Mouse (Mus musculus) forebrain, embryonic 11.5 days (tissue): ENCODE data around the gene Mecr. TPM values are rescaled to one million over a fixed set of nuclear protein-coding genes. Genes with fewer than 3 reads are reported as not detected.

Experiments used
- ATAC-seq: fragments of 200-750 bp; cut with Nextera tagmentation; replicated peaks from 2 replicates; pipeline ENCODE4 v1.8.0; 2017; ENCODE audit warnings: moderate TSS enrichment; ENCODE audit not compliant: low FRiP score
- DNase-seq: peaks from one replicate; pipeline ENCODE4 v3.0.0-alpha.2; 2017; ENCODE audit warnings: low spot score
- H3K27ac ChIP-seq: fragments of 300-500 bp; sonication (generic); 2 replicates; pipeline ENCODE4 v1.5.1; 2014; ENCODE audit warnings: low read depth, low read length
- H3K27me3 ChIP-seq: fragments of 300-500 bp; sonication (generic); 2 replicates; pipeline ENCODE4 v1.6.1; 2014; ENCODE audit warnings: mild to moderate bottlenecking, low read length, mixed read lengths; ENCODE audit not compliant: control insufficient read depth, insufficient read depth
- H3K36me3 ChIP-seq: fragments of 300-500 bp; sonication (generic); 2 replicates; pipeline ENCODE4 v1.6.1; 2014; ENCODE audit warnings: mild to moderate bottlenecking, low read length, moderate library complexity, mixed read lengths; ENCODE audit not compliant: control insufficient read depth, insufficient read depth
- H3K4me1 ChIP-seq: fragments of 300-500 bp; sonication (generic); replicated peaks from 2 replicates; pipeline ENCODE4 v1.6.1; 2014; ENCODE audit warnings: low read length, mixed read lengths; ENCODE audit not compliant: control insufficient read depth, insufficient read depth
- H3K4me2 ChIP-seq: fragments of 300-500 bp; sonication (generic); 2 replicates; pipeline ENCODE4 v1.6.1; 2014; ENCODE audit warnings: low read depth, mild to moderate bottlenecking, low read length, moderate library complexity, mixed read lengths; ENCODE audit not compliant: severe bottlenecking
- H3K4me3 ChIP-seq: fragments of 300-500 bp; sonication (generic); 2 replicates; pipeline ENCODE4 v1.5.1; 2014; ENCODE audit warnings: low read depth, low read length
- H3K9ac ChIP-seq: fragments of 300-500 bp; sonication (generic); 2 replicates; pipeline ENCODE4 v1.6.1; 2014; ENCODE audit warnings: low read length
- H3K9me3 ChIP-seq: fragments of 300-500 bp; sonication (generic); 2 replicates; pipeline ENCODE4 v1.6.1; 2016; ENCODE audit warnings: low read length, mixed read lengths; ENCODE audit not compliant: control insufficient read depth
- WGBS: fragments of 180-500 bp; shearing (Covaris S2); extraction: QIAGEN DNeasy Blood & Tissue Kit; methylation state at CpG from one replicate; pipeline ENCODE4 v1.1.7; 2014; 5-methylcytosine and 5-hydroxymethylcytosine counted together
- polyA plus RNA-seq: library from polyadenylated mRNA; unstranded; fragments of >200 nt; fragmentation: Nextera tagmentation; extraction: Ambion mirVana; gene quantifications from 2 replicates; pipeline ENCODE4 v1.2.1, GENCODE M21; 2014

The Mecr gene
- polyA plus RNA-seq, 1 experiment from 2014 or later: 50.1 TPM

DNA sequence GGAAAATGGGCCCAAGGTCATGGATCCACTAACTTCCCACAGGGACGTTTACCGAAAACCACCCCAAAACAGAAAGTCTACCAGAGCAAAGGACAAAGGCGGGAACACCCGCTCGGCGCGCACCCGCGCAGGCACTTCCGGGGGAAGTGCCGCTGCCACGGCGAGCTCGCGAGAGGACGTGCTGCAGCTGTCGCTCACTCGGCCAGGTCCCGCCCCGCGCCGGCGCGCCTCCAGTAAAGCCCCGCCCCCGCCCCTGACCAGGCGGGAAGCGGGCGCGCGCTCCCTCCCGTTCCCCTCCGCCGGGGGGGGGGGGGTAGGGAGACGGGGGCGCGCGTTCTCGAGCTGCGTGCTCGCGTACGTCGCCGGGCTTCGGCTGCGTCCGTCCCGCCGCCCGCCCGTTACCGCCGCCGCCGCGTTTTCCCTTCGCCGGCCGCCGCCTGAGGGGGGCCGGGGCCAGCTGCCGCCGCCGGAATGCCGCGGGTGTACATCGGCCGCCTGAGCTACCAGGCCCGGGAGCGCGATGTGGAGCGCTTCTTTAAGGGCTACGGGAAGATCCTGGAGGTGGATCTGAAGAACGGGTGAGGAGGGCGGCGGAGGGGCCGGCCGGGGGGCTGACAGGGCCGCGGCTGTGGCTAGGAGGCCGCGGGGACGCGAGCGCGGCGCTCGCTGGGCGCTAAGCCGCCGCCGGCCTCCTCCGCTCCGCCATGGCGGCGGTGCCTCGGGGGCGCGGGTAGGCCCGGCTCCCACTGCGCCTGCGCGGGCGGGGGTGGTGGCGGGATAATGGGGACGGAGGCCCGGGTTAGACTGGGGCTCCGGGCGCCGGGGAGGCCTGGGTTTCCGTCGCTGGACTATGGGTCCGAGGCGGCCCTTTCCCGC is 30.3 kb downstream of the Mecr start, which contains the start of gene Srsf4:
Gene Srsf4, plus strand, starts transcription at position 325 of the 876 bp plus-strand sequence.
- Histone ChIP-seq H3K36me3 (no peaks in the 10 kb centered on the region), H3K9ac (peak within 1 kb of the TSS; percentile 100), H3K9me3 (no peaks in the 10 kb centered on the region), H3K4me2 (peak within 1 kb of the TSS; percentile 93), H3K4me1 (peaks cover 6% of the 10 kb centered on the region; the same call in 1 of the 2 replicates), H3K4me3 (peak within 1 kb of the TSS; percentile 95), H3K27me3 (no peaks in the 10 kb centered on the region), H3K27ac (peak within 1 kb of the TSS; percentile 100)
- WGBS: under 1% methylated on average over 97 of the region's 116 CpGs
- ATAC-seq (peak; percentile 93), DNase-seq (peak; percentile 100)

DNA sequence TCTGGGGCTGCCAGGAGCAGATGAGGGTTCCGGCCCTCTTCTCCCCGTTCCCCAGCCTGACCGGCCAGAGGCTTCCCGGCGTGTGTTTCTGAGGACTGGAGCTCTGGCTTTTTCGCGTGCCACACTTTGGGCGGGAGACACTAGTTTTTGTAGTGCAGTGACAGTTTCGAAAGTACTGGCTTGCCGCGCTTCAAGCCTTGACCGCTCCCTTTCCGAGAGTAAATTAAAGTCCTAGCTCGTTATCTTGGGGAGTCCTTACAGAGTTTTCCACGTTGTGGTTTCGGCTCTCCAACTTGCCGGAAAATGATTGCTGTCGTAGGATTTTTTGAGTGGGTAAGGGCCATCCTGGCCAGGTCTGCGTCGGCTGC is 30.9 kb downstream of the Mecr start:
- WGBS: under 1% methylated on average over 20 of the region's 20 CpGs
- peak overlapping the region; percentile 95 for H3K4me3 ChIP-seq
- no peak for ATAC-seq

DNA sequence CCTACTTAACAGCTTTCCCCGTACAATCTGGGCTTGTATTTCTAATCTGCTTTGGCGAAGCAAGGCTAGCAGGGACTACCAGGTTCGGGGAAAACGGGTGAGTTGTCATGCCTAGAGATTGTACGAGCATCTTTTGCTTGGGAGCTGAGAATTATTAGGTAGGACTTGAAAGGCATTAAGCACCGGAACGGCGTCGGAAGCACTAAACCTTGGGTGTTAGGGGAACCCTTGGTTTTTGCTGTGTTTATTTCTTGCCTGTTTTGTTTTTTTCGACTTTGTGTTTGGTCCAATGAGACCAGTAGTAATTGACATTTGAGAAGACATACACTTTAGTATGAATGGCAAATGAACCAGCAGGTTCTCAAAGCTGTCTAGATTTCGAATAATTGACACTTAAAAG is 31.3 kb downstream of the Mecr start:
- ATAC-seq: no peak
- Histone ChIP-seq H3K4me3 (peak overlapping the region; percentile 95), H3K4me1 (peaks cover 6% of the 10 kb centered on the region; the same call in 1 of the 2 replicates)

More for the DNA sequence above, 30.9 kb downstream of the Mecr start:
- H3K9me3 ChIP-seq: no peaks in the 10 kb centered on the region
- no peak for DNase-seq
- peak overlapping the region; percentile 93 for H3K4me2 ChIP-seq
- no peaks in the 10 kb centered on the region for H3K36me3 ChIP-seq
- peak overlapping the region; percentile 100 for H3K27ac ChIP-seq
- H3K9ac ChIP-seq: peak overlapping the region; percentile 100
- H3K4me1 ChIP-seq: peaks cover 6% of the 10 kb centered on the region; the same call in 1 of the 2 replicates
- no peaks in the 10 kb centered on the region for H3K27me3 ChIP-seq

DNA sequence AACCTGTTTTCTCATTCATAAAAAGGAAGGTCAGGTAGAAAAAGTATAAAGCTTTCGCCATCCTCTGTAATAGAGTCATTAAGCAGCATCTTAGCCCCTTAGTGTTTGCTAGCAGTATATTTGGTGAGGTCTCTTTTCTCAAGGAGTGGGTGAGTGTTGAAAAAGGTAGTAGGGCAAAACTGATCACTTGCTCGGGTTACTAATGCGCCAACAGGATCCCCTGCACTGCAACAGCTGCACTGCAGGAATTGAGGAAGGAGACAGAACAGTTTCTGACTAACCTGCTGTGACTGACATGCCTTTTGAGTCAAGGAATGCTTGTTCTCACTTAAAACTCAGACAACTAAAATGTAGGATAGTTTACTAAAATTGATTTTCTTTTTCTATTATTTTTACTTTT is 32.0 kb downstream of the Mecr start:
- peak overlapping the region; percentile 93 for H3K4me2 ChIP-seq
- no peaks in the 10 kb centered on the region for H3K9me3 ChIP-seq
- H3K4me1 ChIP-seq: peaks cover 6% of the 10 kb centered on the region; the same call in 1 of the 2 replicates
- no peaks in the 10 kb centered on the region for H3K36me3 ChIP-seq
- 50% methylated on average over 3 of the region's 3 CpGs for WGBS
- no peak for ATAC-seq
- peak overlapping the region; percentile 100 for H3K9ac ChIP-seq
- no peak overlapping the region for H3K27ac ChIP-seq
- H3K27me3 ChIP-seq: no peaks in the 10 kb centered on the region
- peak overlapping the region; percentile 95 for H3K4me3 ChIP-seq
- DNase-seq: no peak

More for the DNA sequence above, 31.3 kb downstream of the Mecr start:
- Histone ChIP-seq H3K9me3 (no peaks in the 10 kb centered on the region), H3K9ac (peak overlapping the region; percentile 100), H3K4me2 (peak overlapping the region; percentile 93), H3K27ac (peak overlapping the region; percentile 100), H3K27me3 (no peaks in the 10 kb centered on the region), H3K36me3 (no peaks in the 10 kb centered on the region)
- 6% methylated on average over 11 of the region's 11 CpGs for WGBS
- DNase-seq: no peak

DNA sequence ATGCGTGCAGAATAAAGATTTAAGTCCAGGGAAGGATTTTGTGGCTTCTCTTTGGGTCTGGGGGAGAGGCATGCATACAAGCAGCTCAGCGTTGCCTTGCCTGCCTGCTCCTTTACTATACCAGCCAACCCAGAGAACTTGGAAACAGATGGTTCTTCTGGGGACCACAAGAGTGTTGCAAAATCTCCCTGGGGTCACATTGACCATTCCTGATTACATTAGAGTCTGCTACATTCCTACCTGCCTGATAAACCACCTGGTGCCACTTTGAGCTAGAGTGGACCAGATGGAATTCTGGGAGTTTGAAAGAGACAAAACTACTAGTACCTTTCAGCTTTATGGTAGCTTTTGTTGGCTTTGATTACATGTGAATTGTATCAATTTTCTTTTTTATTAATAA is 33.6 kb downstream of the Mecr start:
- Histone ChIP-seq H3K4me3 (no peak overlapping the region), H3K27ac (peak overlapping the region; percentile 2; the same call in 1 of the 2 replicates), H3K36me3 (no peaks in the 10 kb centered on the region), H3K4me1 (peaks cover 6% of the 10 kb centered on the region; the same call in 1 of the 2 replicates), H3K4me2 (peak overlapping the region; percentile 21; the same call in 1 of the 2 replicates), H3K9ac (peak overlapping the region; percentile 23; the same call in 1 of the 2 replicates), H3K9me3 (no peaks in the 10 kb centered on the region), H3K27me3 (no peaks in the 10 kb centered on the region)
- no peak for ATAC-seq
- WGBS: 78% methylated on average over 2 of the region's 2 CpGs
- DNase-seq: no peak

DNA sequence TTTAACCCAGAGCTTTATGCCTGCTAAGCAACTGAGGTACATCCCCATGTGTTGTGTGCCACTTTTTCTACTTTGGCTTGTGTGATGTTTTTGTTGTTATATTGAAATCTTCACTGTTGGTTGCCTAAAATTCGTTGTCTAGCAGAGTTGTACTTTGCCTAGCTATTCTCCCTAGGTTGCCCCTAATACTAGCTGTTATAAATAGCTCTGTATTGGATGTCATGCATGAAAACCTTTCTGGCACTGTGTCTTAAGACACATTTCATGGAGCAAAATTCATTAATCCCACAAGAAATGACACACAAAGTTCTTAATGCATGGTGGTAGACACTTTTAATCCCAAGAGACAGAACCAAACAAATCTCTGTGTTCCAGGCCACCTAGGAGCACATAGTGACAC is 36.4 kb downstream of the Mecr start:
- H3K27me3 ChIP-seq: no peaks in the 10 kb centered on the region
- DNase-seq (no peak), ATAC-seq (no peak)
- H3K9me3 ChIP-seq: no peaks in the 10 kb centered on the region
- H3K4me2 ChIP-seq: no peak overlapping the region
- H3K4me1 ChIP-seq: peaks cover 6% of the 10 kb centered on the region; the same call in 1 of the 2 replicates
- no peaks in the 10 kb centered on the region; the same call in 1 of the 2 replicates for H3K36me3 ChIP-seq
- H3K9ac ChIP-seq: no peak overlapping the region
- H3K4me3 ChIP-seq: no peak overlapping the region
- H3K27ac ChIP-seq: no peak overlapping the region
- WGBS: 91% methylated on average over 1 of the region's 1 CpGs

DNA sequence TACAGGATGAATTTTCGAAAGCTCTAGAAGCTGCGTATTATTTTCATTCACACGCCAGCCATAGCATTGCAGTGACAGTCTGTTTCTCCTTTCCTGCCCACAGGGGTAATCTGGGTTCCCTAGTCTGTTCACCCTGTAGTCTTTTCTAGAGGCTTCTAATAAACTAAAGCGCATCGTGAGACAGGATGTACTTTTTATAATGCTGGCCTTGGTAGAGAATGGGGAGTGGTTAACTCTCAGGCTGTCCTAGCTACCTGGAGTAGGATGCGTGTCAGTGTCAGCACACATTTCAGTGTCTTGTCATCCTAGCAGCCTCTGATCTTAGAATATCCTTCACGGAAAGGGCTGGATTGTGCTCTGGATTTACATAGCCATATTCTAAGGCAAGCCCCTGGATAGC is 38.0 kb downstream of the Mecr start:
- no peak overlapping the region for H3K4me3 ChIP-seq
- no peak for DNase-seq
- 89% methylated on average over 7 of the region's 7 CpGs for WGBS
- no peak overlapping the region for H3K27ac ChIP-seq
- H3K9ac ChIP-seq: no peak overlapping the region
- H3K4me2 ChIP-seq: no peak overlapping the region
- H3K27me3 ChIP-seq: no peaks in the 10 kb centered on the region
- no peaks in the 10 kb centered on the region for H3K9me3 ChIP-seq
- peaks cover 5% of the 10 kb centered on the region; the same call in 1 of the 2 replicates for H3K4me1 ChIP-seq
- no peaks in the 10 kb centered on the region; the same call in 1 of the 2 replicates for H3K36me3 ChIP-seq
- no peak for ATAC-seq

DNA sequence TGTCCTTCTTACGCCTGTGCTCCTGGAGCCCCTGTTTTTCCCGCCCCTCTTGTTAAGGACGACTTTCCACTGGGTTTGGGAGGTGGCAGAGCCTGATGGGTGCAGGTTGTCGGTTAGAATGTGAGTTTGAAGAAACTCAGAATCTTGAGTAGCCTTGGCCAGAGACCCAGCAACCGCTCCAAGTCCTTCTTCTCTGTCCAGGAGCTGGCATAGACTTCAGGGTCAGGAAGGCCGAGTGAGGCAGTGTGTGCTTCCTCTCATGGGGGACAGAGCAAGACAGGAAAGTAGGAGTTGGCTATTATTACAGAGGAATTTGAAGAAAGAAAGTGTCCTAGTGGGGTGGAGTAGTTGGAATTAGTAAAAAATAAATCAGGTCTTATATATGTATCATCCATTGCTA is 40.3 kb downstream of the Mecr start:
- ATAC-seq (no peak), DNase-seq (no peak)
- H3K4me3 ChIP-seq: no peak overlapping the region
- H3K27ac ChIP-seq: no peak overlapping the region
- H3K9me3 ChIP-seq: no peaks in the 10 kb centered on the region
- no peaks in the 10 kb centered on the region; the same call in 1 of the 2 replicates for H3K36me3 ChIP-seq
- 78% methylated on average over 6 of the region's 6 CpGs for WGBS
- no peak overlapping the region for H3K9ac ChIP-seq
- H3K27me3 ChIP-seq: no peaks in the 10 kb centered on the region
- H3K4me2 ChIP-seq: no peak overlapping the region
- H3K4me1 ChIP-seq: no peaks in the 10 kb centered on the region; the same call in 1 of the 2 replicates
